Mouse (Mus musculus) liver, embryonic 14.5 days (tissue): Measurements from ENCODE around the gene Cd300lf. TPM values are rescaled to one million over a fixed set of nuclear protein-coding genes. Genes with fewer than 3 reads are reported as not detected.

Experiments used
- ATAC-seq: fragments of 200-750 bp; cut with Nextera tagmentation; 2 replicates; pipeline ENCODE4 v1.8.0; 2017; ENCODE audit warnings: moderate number of reproducible peaks, mild to moderate bottlenecking, moderate library complexity; ENCODE audit not compliant: insufficient read depth
- DNase-seq, 3 experiments: peaks; one replicate each; pipeline ENCODE4 v3.0.0-alpha.2; 2012 to 2013; ENCODE audit warnings: low read depth in 3 of 3, low spot score in 3 of 3
- H3K27ac ChIP-seq: fragments of 300-500 bp; sonication (generic); 2 replicates; pipeline ENCODE4 v1.5.1; 2014; ENCODE audit warnings: moderate library complexity, mild to moderate bottlenecking, control low read depth, inconsistent platforms
- H3K27me3 ChIP-seq: fragments of 300-500 bp; sonication (generic); 2 replicates; pipeline ENCODE4 v1.6.1; 2014; ENCODE audit warnings: mild to moderate bottlenecking, low read length, moderate library complexity; ENCODE audit not compliant: control insufficient read depth, insufficient read depth
- H3K36me3 ChIP-seq: fragments of 300-500 bp; sonication (generic); replicated peaks from 2 replicates; pipeline ENCODE4 v1.6.1; 2014; ENCODE audit warnings: low read depth; ENCODE audit not compliant: control insufficient read depth, insufficient read depth
- H3K4me1 ChIP-seq, 2 experiments: fragments of 200-500 bp in 1 of 2; fragments of 300-500 bp in 1 of 2; sonication (generic) in 1 of 2; replicated peaks; 2 replicates each; pipeline ENCODE4 v1.6.1; 2012 to 2014; ENCODE audit warnings: antibody characterized with exemption in 1 of 2, inconsistent platforms in 1 of 2, low read length in 1 of 2; ENCODE audit not compliant: control insufficient read depth in 2 of 2, insufficient read depth in 2 of 2
- H3K4me2 ChIP-seq: fragments of 300-500 bp; sonication (generic); 2 replicates; pipeline ENCODE4 v1.6.1; 2014; ENCODE audit warnings: low read depth, mild to moderate bottlenecking, control low read depth, moderate library complexity
- H3K4me3 ChIP-seq, 2 experiments: fragments of 200-500 bp in 1 of 2; fragments of 300-500 bp in 1 of 2; sonication (generic) in 1 of 2; 2 replicates each; pipeline ENCODE4 v1.5.1; 2012 to 2014; ENCODE audit warnings: low read depth in 2 of 2, low read length in 2 of 2, mild to moderate bottlenecking in 2 of 2, control low read depth in 1 of 2, inconsistent platforms in 1 of 2, moderate library complexity in 1 of 2; ENCODE audit not compliant: insufficient read depth in 1 of 2
- H3K9ac ChIP-seq: fragments of 300-500 bp; sonication (generic); replicated peaks from 2 replicates; pipeline ENCODE4 v1.6.1; 2014; ENCODE audit warnings: mild to moderate bottlenecking, control low read depth, moderate library complexity
- H3K9me3 ChIP-seq: fragments of 300-500 bp; sonication (generic); 2 replicates; pipeline ENCODE4 v1.6.1; 2016; ENCODE audit warnings: low read length, mixed read lengths; ENCODE audit not compliant: control insufficient read depth
- CTCF ChIP-seq: IDR thresholded peaks from 2 replicates; pipeline ENCODE4 v1.5.1; 2016; ENCODE audit warnings: antibody characterized with exemption, low read depth, control low read depth
- EP300 ChIP-seq: IDR thresholded peaks from 2 replicates; pipeline ENCODE4 v1.6.1; 2016; ENCODE audit warnings: antibody characterized with exemption, low read depth
- WGBS: fragments of 180-500 bp; shearing (Covaris S2); extraction: QIAGEN DNeasy Blood & Tissue Kit; methylation state at CpG from one replicate; pipeline ENCODE4 v1.1.7; 2014; ENCODE audit not compliant: insufficient replicate concordance; 5-methylcytosine and 5-hydroxymethylcytosine counted together
- polyA plus RNA-seq, 2 experiments: library from polyadenylated mRNA; depleted of rRNA in 1 of 2; stranded (reverse) in 1 of 2; unstranded in 1 of 2; fragments of >200 nt; fragmentation: Nextera tagmentation in 1 of 2; extraction: Ambion mirVana in 1 of 2; gene quantifications; 2 replicates each; pipeline versions ENCODE4 v1.2.1 to v1.2.3; 2012 to 2014

Cd300lf gene
- polyA plus RNA-seq, 2 experiments: 1.1 to 1.6 TPM

DNA sequence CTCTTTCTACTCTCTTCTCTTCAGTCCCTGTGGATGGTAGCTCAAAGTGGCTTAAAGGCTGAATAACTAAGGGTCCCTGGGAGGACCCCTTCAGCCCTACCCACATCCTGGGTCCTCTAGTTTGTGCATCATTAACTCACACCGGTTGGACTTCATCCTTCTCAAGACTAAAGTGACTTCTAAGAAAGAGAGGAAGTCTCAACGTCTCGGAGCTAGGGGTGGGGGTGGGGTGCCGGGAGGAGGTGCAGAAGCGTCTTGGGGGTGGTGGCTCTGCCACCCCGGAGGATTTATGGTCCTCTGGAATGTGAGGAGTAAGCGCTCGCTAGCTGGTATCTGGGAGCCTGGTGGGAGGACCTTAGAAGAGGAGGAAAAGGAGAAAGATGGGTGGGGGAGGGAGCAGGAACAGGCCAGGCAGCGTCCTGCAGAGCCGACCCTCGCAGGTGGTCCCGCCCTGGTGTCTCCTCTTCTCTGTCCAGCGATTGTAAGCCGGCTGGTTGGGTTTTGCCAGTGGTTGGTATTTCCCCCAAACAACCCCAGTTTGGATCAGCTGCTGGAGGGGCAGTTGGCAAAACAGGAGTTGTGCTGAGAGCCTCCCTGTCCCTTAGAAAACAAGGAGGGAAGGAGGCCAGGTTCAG is 30.7 kb upstream of the Cd300lf start:
- DNase-seq: no peak
- no peak overlapping the region for H3K27ac ChIP-seq

DNA sequence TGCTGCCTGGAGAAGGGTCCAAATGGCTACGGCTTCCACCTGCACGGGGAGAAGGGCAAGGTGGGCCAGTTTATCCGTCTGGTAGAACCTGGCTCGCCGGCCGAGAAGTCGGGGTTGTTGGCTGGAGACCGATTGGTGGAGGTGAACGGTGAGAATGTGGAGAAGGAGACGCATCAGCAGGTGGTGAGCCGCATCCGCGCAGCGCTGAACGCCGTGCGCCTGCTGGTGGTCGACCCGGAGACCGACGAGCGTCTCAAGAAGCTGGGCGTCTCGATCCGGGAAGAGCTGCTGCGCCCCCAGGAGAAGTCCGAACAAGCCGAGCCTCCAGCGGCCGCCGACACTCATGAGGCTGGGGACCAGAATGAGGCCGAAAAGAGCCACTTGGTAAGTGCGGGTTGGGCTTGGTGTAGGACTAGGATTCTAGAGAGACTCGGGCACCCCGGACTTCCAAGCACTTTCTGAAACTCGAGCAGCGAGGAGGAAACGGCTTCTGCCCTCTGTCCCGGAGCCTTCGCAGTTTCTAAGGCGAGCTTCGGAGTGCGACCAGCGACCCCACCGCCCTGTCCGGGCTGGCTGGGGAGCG is 29.9 kb upstream of the Cd300lf start:
- Histone ChIP-seq H3K9me3 (no peaks in the 10 kb centered on the region), H3K4me3 (peak overlapping the region; percentile 71 to 90), H3K36me3 (no peaks in the 10 kb centered on the region), H3K9ac (peak overlapping the region; percentile 81), H3K4me1 (peaks cover 12 to 25% of the 10 kb centered on the region in 2 experiments), H3K4me2 (peak overlapping the region; percentile 90), H3K27ac (no peak overlapping the region), H3K27me3 (peaks cover 5% of the 10 kb centered on the region)
- TF ChIP-seq EP300 (no peak), CTCF (peak; percentile 34; the same call in 1 of the 2 replicates)
- peak; percentile 17; the same call in 1 of the 2 replicates for ATAC-seq
- DNase-seq: no peak
- WGBS: under 1% methylated on average over 47 of the region's 47 CpGs

More for the DNA sequence above, 30.7 kb upstream of the Cd300lf start:
- H3K4me3 ChIP-seq: peak overlapping the region; percentile 71 to 90
- H3K9ac ChIP-seq: peak overlapping the region; percentile 81
- peaks cover 5% of the 10 kb centered on the region for H3K27me3 ChIP-seq
- peaks cover 12 to 25% of the 10 kb centered on the region in 2 experiments for H3K4me1 ChIP-seq
- peak overlapping the region; percentile 90 for H3K4me2 ChIP-seq
- 0% methylated on average over 14 of the region's 14 CpGs for WGBS
- H3K9me3 ChIP-seq: no peaks in the 10 kb centered on the region
- H3K36me3 ChIP-seq: no peaks in the 10 kb centered on the region
- TF ChIP-seq CTCF (no peak), EP300 (no peak)
- no peak for ATAC-seq

DNA sequence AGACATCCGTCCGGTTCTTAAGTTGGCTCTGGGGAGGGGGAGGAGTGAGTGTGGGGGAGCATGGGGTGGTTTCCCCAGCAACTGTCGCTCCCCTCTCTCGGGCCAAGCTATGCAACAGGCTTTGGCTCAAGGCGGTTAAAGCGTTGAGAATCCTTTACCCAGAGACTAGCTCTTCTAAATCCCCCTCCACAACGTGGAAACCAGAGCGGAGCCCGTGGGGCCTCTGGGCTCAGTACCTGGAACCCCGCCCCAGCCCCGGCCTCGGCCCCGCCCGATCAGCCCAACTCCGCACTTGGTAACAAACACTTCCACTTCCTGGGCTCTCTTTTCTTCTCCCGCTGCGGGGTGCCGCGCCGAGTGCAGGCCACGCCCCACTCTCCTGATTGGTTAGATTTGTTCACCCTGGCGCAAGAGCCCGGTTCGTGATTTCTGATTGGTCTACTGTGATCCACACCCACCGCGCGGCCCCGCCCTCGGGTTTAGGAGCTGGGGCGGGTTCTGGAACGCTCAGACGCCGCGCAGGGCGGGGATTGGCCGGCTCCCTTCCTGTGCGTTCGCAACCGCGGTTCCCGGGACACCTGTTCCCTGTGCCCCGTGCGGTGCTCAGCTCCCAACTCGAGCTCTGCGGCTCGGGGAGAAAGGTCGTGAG is 29.2 kb upstream of the Cd300lf start, which contains the start of gene Slc9a3r1:
Gene Slc9a3r1 (plus strand): TSS at position 510 of the 649 bp plus-strand sequence.
- Histone ChIP-seq H3K4me2 (peak within 1 kb of the TSS; percentile 90), H3K36me3 (no peaks in the 10 kb centered on the region), H3K9ac (peak within 1 kb of the TSS; percentile 81), H3K9me3 (no peaks in the 10 kb centered on the region), H3K27me3 (peaks cover 5% of the 10 kb centered on the region), H3K4me3 (peak within 1 kb of the TSS; percentile 71 to 90), H3K4me1 (peaks cover 12 to 25% of the 10 kb centered on the region in 2 experiments), H3K27ac (no peak within 1 kb of the TSS; the same call in none of the 2 replicates)
- WGBS: under 1% methylated on average over 47 of the region's 47 CpGs
- ATAC-seq (peak; percentile 93), DNase-seq (peak; percentile 97)
- no peak for TF ChIP-seq EP300
- no peak for TF ChIP-seq CTCF

DNA sequence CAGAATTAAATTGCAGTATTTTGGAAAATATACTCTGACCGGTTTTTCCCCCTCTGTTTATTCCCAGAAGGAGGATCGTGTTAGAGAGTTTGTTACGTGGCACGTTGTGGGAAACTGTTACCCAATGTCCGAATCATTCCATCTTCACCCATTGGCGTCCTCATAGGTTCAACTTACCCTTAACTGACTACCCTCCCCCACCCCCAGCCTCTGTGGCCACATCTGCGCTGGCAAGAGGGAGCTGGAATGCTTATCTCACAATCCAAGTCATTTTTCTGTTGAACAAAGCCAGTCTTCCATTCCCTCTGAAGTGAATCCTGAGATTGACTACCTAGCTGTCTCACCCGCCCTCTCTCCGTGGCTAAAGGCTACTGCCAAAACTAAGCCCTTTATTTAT is 28.4 kb upstream of the Cd300lf start:
- H3K27ac ChIP-seq: no peak overlapping the region; the same call in 1 of the 2 replicates
- peak overlapping the region; percentile 90 for H3K4me2 ChIP-seq
- peaks cover 5% of the 10 kb centered on the region for H3K27me3 ChIP-seq
- WGBS: 16% methylated on average over 9 of the region's 9 CpGs
- ATAC-seq (no peak), DNase-seq (no peak)
- TF ChIP-seq CTCF (no peak), EP300 (no peak)
- H3K9me3 ChIP-seq: no peaks in the 10 kb centered on the region
- peaks cover 12 to 23% of the 10 kb centered on the region in 2 experiments for H3K4me1 ChIP-seq
- H3K4me3 ChIP-seq: peak overlapping the region in 1 of 2 experiments; percentile 90; a peak in 2 of 4 replicates
- H3K9ac ChIP-seq: no peak overlapping the region; the same call in 1 of the 2 replicates
- no peaks in the 10 kb centered on the region for H3K36me3 ChIP-seq
